Mouse (Mus musculus): ENCODE results near the gene Dchs1. TPM values are rescaled to one million over a fixed set of nuclear protein-coding genes. Genes with fewer than 3 reads are reported as not detected.

Dchs1 gene
- polyA plus RNA-seq, 1 experiment = 28.6 TPM

- peaks cover 8% of the 10 kb centered on the region; the same call in 1 of the 2 replicates for H3K4me1 ChIP-seq (ENCODE audit: control insufficient read depth, insufficient read depth, low read length)
- no peak overlapping the region for H3K27ac ChIP-seq (ENCODE audit: insufficient read depth, low read length)
- H3K4me3 ChIP-seq (ENCODE audit: insufficient read depth, low read length) = no peak overlapping the region
- no peak; the same call in 1 of the 2 replicates for TF ChIP-seq CTCF (IDR thresholded peaks at IDR 0.05; ENCODE audit: borderline replicate concordance, insufficient read depth, low read length)
- TF ChIP-seq POLR2A (IDR thresholded peaks at IDR 0.05; ENCODE audit: low read depth, low read length) = no peak
Observed at GRCm38 (mm10) chr7:105726144-105726979, 61.1 kb downstream of the Dchs1 start.

GRCm38 (mm10) chr7:105721916-105722315 lies 65.5 kb downstream of the Dchs1 start:
- Histone ChIP-seq H3K4me1 (ENCODE audit: control insufficient read depth, insufficient read depth, low read length) (peaks cover 9% of the 10 kb centered on the region; the same call in 1 of the 2 replicates), H3K4me3 (ENCODE audit: insufficient read depth, low read length) (no peak overlapping the region), H3K27ac (ENCODE audit: insufficient read depth, low read length) (peak overlapping the region; percentile 47)
- no peak for TF ChIP-seq POLR2A (IDR thresholded peaks at IDR 0.05; ENCODE audit: low read depth, low read length)
- no peak for TF ChIP-seq CTCF (IDR thresholded peaks at IDR 0.05; ENCODE audit: borderline replicate concordance, insufficient read depth, low read length)

- no peaks in the 10 kb centered on the region for H3K4me1 ChIP-seq (ENCODE audit: control insufficient read depth, insufficient read depth, low read length)
- H3K4me3 ChIP-seq (ENCODE audit: insufficient read depth, low read length) = no peak overlapping the region
- no peak for TF ChIP-seq CTCF (IDR thresholded peaks at IDR 0.05; ENCODE audit: borderline replicate concordance, insufficient read depth, low read length)
- no peak overlapping the region for H3K27ac ChIP-seq (ENCODE audit: insufficient read depth, low read length)
Observed at GRCm38 (mm10) chr7:105715366-105715765, 72.1 kb downstream of the Dchs1 start.

GRCm38 (mm10) chr7:105708733-105709132 lies 78.7 kb downstream of the Dchs1 start:
- Histone ChIP-seq H3K4me3 (ENCODE audit: insufficient read depth, low read length) (no peak overlapping the region), H3K27ac (ENCODE audit: insufficient read depth, low read length) (no peak overlapping the region), H3K4me1 (ENCODE audit: control insufficient read depth, insufficient read depth, low read length) (no peaks in the 10 kb centered on the region)
- TF ChIP-seq POLR2A (IDR thresholded peaks at IDR 0.05; ENCODE audit: low read depth, low read length) = no peak
- TF ChIP-seq CTCF (IDR thresholded peaks at IDR 0.05; ENCODE audit: borderline replicate concordance, insufficient read depth, low read length) = no peak

- TF ChIP-seq POLR2A (IDR thresholded peaks at IDR 0.05; ENCODE audit: low read depth, low read length) (no peak), CTCF (IDR thresholded peaks at IDR 0.05; ENCODE audit: borderline replicate concordance, insufficient read depth, low read length) (no peak)
- no peaks in the 10 kb centered on the region for H3K4me1 ChIP-seq (ENCODE audit: control insufficient read depth, insufficient read depth, low read length)
- H3K4me3 ChIP-seq (ENCODE audit: insufficient read depth, low read length) = no peak overlapping the region
- no peak overlapping the region for H3K27ac ChIP-seq (ENCODE audit: insufficient read depth, low read length)
Observed at GRCm38 (mm10) chr7:105703816-105704215, 83.6 kb downstream of the Dchs1 start.

GRCm38 (mm10) chr7:105703184-105703583 lies 84.3 kb downstream of the Dchs1 start:
- no peaks in the 10 kb centered on the region for H3K4me1 ChIP-seq (ENCODE audit: control insufficient read depth, insufficient read depth, low read length)
- no peak overlapping the region for H3K4me3 ChIP-seq (ENCODE audit: insufficient read depth, low read length)
- no peak overlapping the region for H3K27ac ChIP-seq (ENCODE audit: insufficient read depth, low read length)
- no peak for TF ChIP-seq POLR2A (IDR thresholded peaks at IDR 0.05; ENCODE audit: low read depth, low read length)
- TF ChIP-seq CTCF (IDR thresholded peaks at IDR 0.05; ENCODE audit: borderline replicate concordance, insufficient read depth, low read length) = no peak

Other genes starting within 250 kb of the Dchs1 start
- gene Smpd1, start 233.3 kb downstream of the Dchs1 start, polyA plus RNA-seq (2011; ENCODE audit: insufficient read length, low read depth, missing spikeins) = 52.8 and 53.5 TPM in 2 replicates
- 10.9 and 11.2 TPM in 2 replicates for gene Apbb1, start 206.0 kb downstream of the Dchs1 start, polyA plus RNA-seq (2011; ENCODE audit: insufficient read length, low read depth, missing spikeins)
- gene Hpx, start 187.5 kb downstream of the Dchs1 start, polyA plus RNA-seq (2011; ENCODE audit: insufficient read length, low read depth, missing spikeins) = 1.3 TPM in 1 of 2 replicates, not detected in the other
- gene Trim3, start 154.1 kb downstream of the Dchs1 start, polyA plus RNA-seq (2011; ENCODE audit: insufficient read length, low read depth, missing spikeins) = 54.7 and 60.8 TPM in 2 replicates
- 51.4 and 59.6 TPM in 2 replicates for gene Timm10b, start 147.6 kb downstream of the Dchs1 start, polyA plus RNA-seq (2011; ENCODE audit: insufficient read length, low read depth, missing spikeins)
- gene Arfip2, start 147.2 kb downstream of the Dchs1 start, polyA plus RNA-seq (2011; ENCODE audit: insufficient read length, low read depth, missing spikeins) = 43.6 and 48.8 TPM in 2 replicates
- 25.5 and 27.1 TPM in 2 replicates for gene Gm45799, start 147.1 kb downstream of the Dchs1 start, polyA plus RNA-seq (2011; ENCODE audit: insufficient read length, low read depth, missing spikeins)
- 1.6 and 3.1 TPM in 2 replicates for gene Dnhd1, start 136.8 kb downstream of the Dchs1 start, polyA plus RNA-seq (2011; ENCODE audit: insufficient read length, low read depth, missing spikeins)
- gene Ilk, start 51.1 kb downstream of the Dchs1 start, polyA plus RNA-seq (2011; ENCODE audit: insufficient read length, low read depth, missing spikeins) = 295 and 379 TPM in 2 replicates
- gene Rrp8, start 50.3 kb downstream of the Dchs1 start, polyA plus RNA-seq (2011; ENCODE audit: insufficient read length, low read depth, missing spikeins) = 46.0 and 47.7 TPM in 2 replicates
- 146 and 155 TPM in 2 replicates for gene Taf10, start 43.3 kb downstream of the Dchs1 start, polyA plus RNA-seq (2011; ENCODE audit: insufficient read length, low read depth, missing spikeins)
- 200 and 265 TPM in 2 replicates for gene Tpp1, start 35.4 kb downstream of the Dchs1 start, polyA plus RNA-seq (2011; ENCODE audit: insufficient read length, low read depth, missing spikeins)
- gene Mrpl17, start 23.4 kb upstream of the Dchs1 start, polyA plus RNA-seq (2011; ENCODE audit: insufficient read length, low read depth, missing spikeins) = 129 and 140 TPM in 2 replicates
- gene Gm4070, start 166.3 kb upstream of the Dchs1 start, polyA plus RNA-seq (2011; ENCODE audit: insufficient read length, low read depth, missing spikeins) = 2.0 and 3.9 TPM in 2 replicates

Measured in embryonic fibroblast, embryonic 13.5 days (primary cell).